In the genomic region with DNA sequence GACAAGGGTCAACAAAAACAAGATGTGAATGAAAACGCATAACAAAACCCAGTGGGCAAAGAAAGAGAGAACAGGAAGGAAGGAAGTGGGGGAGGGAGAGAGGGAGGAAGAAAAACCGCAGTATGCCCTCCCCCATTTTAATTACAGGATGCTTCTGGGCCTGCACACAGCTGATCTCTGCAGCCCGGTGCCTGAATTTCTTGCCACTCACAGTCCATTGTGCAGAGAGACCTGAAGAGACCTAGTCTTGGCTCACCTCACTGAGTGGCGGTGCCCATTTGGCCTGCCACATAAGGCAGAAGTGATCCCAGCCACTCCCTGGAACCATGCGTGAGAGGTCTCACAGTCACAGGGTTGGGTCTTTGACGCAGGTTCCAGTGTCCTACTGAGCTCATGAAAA, we compare ENCODE assay signal across 16 mouse cellular contexts. TPM values are rescaled to one million over a fixed set of nuclear protein-coding genes. Genes with fewer than 3 reads are reported as not detected.
A peak's percentile ranks its signal among the peaks of the same experiment; 100 is the strongest.
DNase-seq lines count a peak whose midpoint lies in the region; ATAC-seq and TF ChIP-seq lines count a peak whose summit lies in the region.
"Had no signal": no experiment of that assay in that cellular context is flagged by ENCODE, and none has a peak within 500 bp of the region (broad histone marks: within the 10 kb centered on the region; RNA-seq: fewer than 3 reads in every experiment).

No protein-coding gene starts in this region.

- intact Hi-C loops in heart, adult 2 months (cut with DNase I): no loop called here

- peak; percentile 6 for DNase-seq in spleen, adult 12 weeks (ENCODE audit: low spot score)
- no peak for DNase-seq in spleen, postnatal 4 days (ENCODE audit: low spot score in 2 of 2)
- DNase-seq in R1 (ENCODE audit: low read depth, low spot score): peak; percentile 88
- no peak for DNase-seq in adrenal gland, adult (ENCODE audit: inconsistent age in 2 of 2, low spot score in 1 of 2)
- DNase-seq in heart, adult 2 months: no peak
- DNase-seq in cerebellum, postnatal 36 days: no peak
- DNase-seq: cerebellum, postnatal 25 days; kidney, adult 18-20 months had no signal

- H3K9ac ChIP-seq in heart, adult 2 months (ENCODE audit: low read depth, low read length): no peak overlapping the region
- H3K9ac ChIP-seq: liver, embryonic 15.5 days; neural tube, embryonic 13.5 days had no signal

- 54% methylated on average over 6 of the region's 6 CpGs for WGBS in heart, adult 2 months

- H3K4me1 ChIP-seq in heart, adult 2 months (ENCODE audit: control insufficient read depth, insufficient read depth, low read length): no peaks in the 10 kb centered on the region
- H3K4me1 ChIP-seq: neural tube, embryonic 13.5 days had no signal

- TF ChIP-seq POLR2A in heart, adult 2 months (IDR thresholded peaks at IDR 0.05; ENCODE audit: insufficient read depth, low read depth, low read length): no peak

- H3K4me3 ChIP-seq in heart, adult 2 months: no peak overlapping the region
- H3K4me3 ChIP-seq: left cerebral cortex, adult 2 months; liver, embryonic 15.5 days; midbrain, embryonic 10.5 days; neural tube, embryonic 13.5 days had no signal

- no peak for TF ChIP-seq CTCF in heart, adult 2 months (IDR thresholded peaks at IDR 0.05)

- no peaks in the 10 kb centered on the region for H3K79me2 ChIP-seq in heart, adult 2 months (replicated peaks; ENCODE audit: control insufficient read depth, insufficient read depth, low read length)

- ATAC-seq in monocyte, adult 5-6 weeks (replicated peaks; ENCODE audit: insufficient number of reproducible peaks, low FRiP score, low TSS enrichment, poor library complexity, severe bottlenecking): peak; percentile 48

- H3K27ac ChIP-seq in heart, adult 2 months: no peak overlapping the region
- H3K27ac ChIP-seq: left cerebral cortex, adult 2 months; liver, embryonic 15.5 days; midbrain, embryonic 10.5 days; neural tube, embryonic 13.5 days had no signal

- no peaks in the 10 kb centered on the region for H3K36me3 ChIP-seq in heart, adult 2 months (ENCODE audit: control insufficient read depth, insufficient read depth, low read length)
- H3K36me3 ChIP-seq: liver, embryonic 15.5 days; neural tube, embryonic 13.5 days had no signal

- no peaks in the 10 kb centered on the region for H3K27me3 ChIP-seq in heart, adult 2 months (ENCODE audit: control insufficient read depth, insufficient read depth, low read length)
- H3K27me3 ChIP-seq: liver, embryonic 15.5 days; neural tube, embryonic 13.5 days had no signal

- no peak for TF ChIP-seq EP300 in heart, adult 2 months (IDR thresholded peaks at IDR 0.05; ENCODE audit: insufficient read depth, low read depth, low read length)

RNA-seq across cellular contexts. Expression of a gene that starts 13.8 kb away (rescaled TPM):
- total RNA-seq in monocyte, adult 5-6 weeks (2017): 2.0 TPM in 1 of 3 replicates, not detected in the others
- total RNA-seq in heart, adult 2 months (2021): not detected
- polyA plus RNA-seq in heart, adult 2 months (2012; rRNA removed): not detected in 2 replicates
- total RNA-seq: gastrocnemius, adult 18-20 months; left cerebral cortex, adult 2 months had no signal
- polyA plus RNA-seq: heart, postnatal 0 days; neural tube, embryonic 13.5 days; small intestine, adult 2 months had no signal

RNA-seq across cellular contexts. Expression of a gene that starts 19.2 kb away (rescaled TPM):
- total RNA-seq in monocyte, adult 5-6 weeks (2017): 9.4 to 22.8 TPM (median 14.8 TPM) in 3 replicates
- 1 to 10 TPM; 1.2 to 1.4 TPM for total RNA-seq in heart, adult 2 months (2021)
- polyA plus RNA-seq in heart, adult 2 months (2012; rRNA removed): 0.56 and 0.66 TPM in 2 replicates

Comparison
In these comparisons a context has a peak if more than half of its experiments do, and no peak if none do; other contexts are left out.
1. DNase-seq: peak in spleen, adult 12 weeks (single experiment) and R1 (single experiment); none in spleen, postnatal 4 days (0 of 2), adrenal gland, adult (0 of 2), heart, adult 2 months (0 of 2) and cerebellum, postnatal 36 days (0 of 2).